Mouse (Mus musculus) frontal cortex, postnatal 36 days (tissue): ENCODE measurements at regions not wholly inside any gene's neighbourhood (a gene's known extent, or its start where the extent isn't known, plus 50 kb on each side); places are given as distances from the start of the nearest gene placed in this dataset.

ENCODE experiments used
- DNase-seq, 2 experiments: peaks; one replicate each; pipeline ENCODE4 v3.0.0; 2022; ENCODE audit warnings: low spot score in 2 of 2

GRCm38 (mm10) chr9:115680703-115681576 is 228.3 kb upstream of the Gadl1 start:
- DNase-seq = no peak

- DNase-seq = no peak
Measured at GRCm38 (mm10) chr9:115681841-115682240, 227.4 kb upstream of the Gadl1 start.

- no peak for DNase-seq
Measured at GRCm38 (mm10) chr9:115683951-115684350, 225.3 kb upstream of the Gadl1 start.

- DNase-seq = no peak
Measured at GRCm38 (mm10) chr9:115686605-115687004, 222.7 kb upstream of the Gadl1 start.

- no peak for DNase-seq
Measured at GRCm38 (mm10) chr9:115692837-115693236, 216.4 kb upstream of the Gadl1 start.

GRCm38 (mm10) chr9:115703791-115704190 is 205.5 kb upstream of the Gadl1 start:
- no peak for DNase-seq

- DNase-seq = peak; percentile 41 to 57
Measured at GRCm38 (mm10) chr9:115704249-115704648, 205.0 kb upstream of the Gadl1 start.

- DNase-seq = no peak
Measured at GRCm38 (mm10) chr9:115705761-115706160, 203.5 kb upstream of the Gadl1 start.

- DNase-seq = peak in 1 of 2 experiments; percentile 22
Measured at GRCm38 (mm10) chr9:115708199-115708934, 200.9 kb upstream of the Gadl1 start.

GRCm38 (mm10) chr9:115710039-115710739 is 199.1 kb upstream of the Gadl1 start:
- no peak for DNase-seq

- no peak for DNase-seq
Measured at GRCm38 (mm10) chr9:115720306-115720705, 188.9 kb upstream of the Gadl1 start.

GRCm38 (mm10) chr9:115720841-115721240 is 188.4 kb upstream of the Gadl1 start:
- no peak for DNase-seq

GRCm38 (mm10) chr9:115724063-115724462 is 185.2 kb upstream of the Gadl1 start:
- DNase-seq = no peak

GRCm38 (mm10) chr9:115727361-115727760 is 181.9 kb upstream of the Gadl1 start:
- DNase-seq = no peak

- DNase-seq = no peak
Measured at GRCm38 (mm10) chr9:115731557-115731956, 177.7 kb upstream of the Gadl1 start.

- no peak for DNase-seq
Measured at GRCm38 (mm10) chr9:115733104-115733503, 176.2 kb upstream of the Gadl1 start.

GRCm38 (mm10) chr9:115739984-115740383 is 169.3 kb upstream of the Gadl1 start:
- no peak for DNase-seq

- DNase-seq = no peak
Measured at GRCm38 (mm10) chr9:115746436-115746835, 162.8 kb upstream of the Gadl1 start.

GRCm38 (mm10) chr9:115760496-115760895 is 148.8 kb upstream of the Gadl1 start:
- no peak for DNase-seq

- DNase-seq = no peak
Measured at GRCm38 (mm10) chr9:115764136-115764535, 145.1 kb upstream of the Gadl1 start.

- DNase-seq = no peak
Measured at GRCm38 (mm10) chr9:115766471-115766870, 142.8 kb upstream of the Gadl1 start.

GRCm38 (mm10) chr9:115775112-115775511 is 134.1 kb upstream of the Gadl1 start:
- DNase-seq = no peak
